Mouse (Mus musculus) spleen, adult 2 months (tissue): ENCODE results near the gene Vamp2.

Experiments used
- CTCF ChIP-seq: fragments of 200-500 bp; IDR thresholded peaks from 2 replicates; pipeline ENCODE4 v1.5.1; 2011; ENCODE audit warnings: mild to moderate bottlenecking, inconsistent platforms; ENCODE audit not compliant: insufficient read depth, insufficient read length, insufficient replicate concordance; ENCODE audit errors: extremely low read depth
- POLR2A ChIP-seq: fragments of 200-500 bp; IDR thresholded peaks from 2 replicates; pipeline ENCODE4 v1.6.1; 2011; ENCODE audit warnings: low read depth, low read length, inconsistent platforms

- TF ChIP-seq POLR2A (no peak), CTCF (no peak)
Measured at GRCm38 (mm10) chr11:69098039-69098761, 9.9 kb downstream of the Vamp2 start.
